Mouse (Mus musculus): Measurements from ENCODE around the gene Xpo4. TPM values are rescaled to one million over a fixed set of nuclear protein-coding genes. Genes with fewer than 3 reads are reported as not detected.

Xpo4 gene
- 36.7 and 42.1 TPM in 2 replicates for polyA plus RNA-seq (2014; fragmentation: Nextera tagmentation; extraction: Ambion mirVana)

- peak within 1 kb of the TSS; percentile 88 for H3K4me3 ChIP-seq (ENCODE audit: low read depth, low read length)
- H3K27ac ChIP-seq (replicated peaks; ENCODE audit: low read depth, low read length), result peak within 1 kb of the TSS; percentile 93
- peak within 1 kb of the TSS; percentile 94 for H3K9ac ChIP-seq (ENCODE audit: low read length)
- under 1% methylated on average over 68 of the region's 80 CpGs for WGBS
- no peaks in the 10 kb centered on the region for H3K9me3 ChIP-seq (ENCODE audit: control insufficient read depth, low read length)
- peak within 1 kb of the TSS; percentile 77 for H3K4me2 ChIP-seq (ENCODE audit: low read depth, severe bottlenecking)
- peak; percentile 83 for ATAC-seq (ENCODE audit: insufficient number of reproducible peaks, low FRiP score, low TSS enrichment, low read depth)
- H3K27me3 ChIP-seq (ENCODE audit: control insufficient read depth, insufficient read depth, low read length), result no peaks in the 10 kb centered on the region
- no peaks in the 10 kb centered on the region for H3K36me3 ChIP-seq (ENCODE audit: control insufficient read depth, insufficient read depth, low read length)
- peak; percentile 86 for DNase-seq (ENCODE audit: low spot score)
- H3K4me1 ChIP-seq (ENCODE audit: control insufficient read depth, insufficient read depth, low read length), result peaks cover 8% of the 10 kb centered on the region; the same call in 1 of the 2 replicates
These were observed at the start of gene Xpo4 for GRCm38 (mm10) chr14:57664822-57665627. TSS of gene Xpo4 (minus strand) at chr14:57665430.

- no peak for ATAC-seq (ENCODE audit: insufficient number of reproducible peaks, low FRiP score, low TSS enrichment, low read depth)
- 0 out of 2 replicates have a peak, but pooled peaks cover 3% of the 10 kb centered on the region for H3K4me1 ChIP-seq (ENCODE audit: control insufficient read depth, insufficient read depth, low read length)
- no peak overlapping the region for H3K27ac ChIP-seq (replicated peaks; ENCODE audit: low read depth, low read length)
- no peak overlapping the region for H3K4me2 ChIP-seq (ENCODE audit: low read depth, severe bottlenecking)
- no peak for DNase-seq (ENCODE audit: low spot score)
- H3K9ac ChIP-seq (ENCODE audit: low read length), result no peak overlapping the region
- H3K4me3 ChIP-seq (ENCODE audit: low read depth, low read length), result no peak overlapping the region
- H3K9me3 ChIP-seq (ENCODE audit: control insufficient read depth, low read length), result no peaks in the 10 kb centered on the region
- no peaks in the 10 kb centered on the region for H3K36me3 ChIP-seq (ENCODE audit: control insufficient read depth, insufficient read depth, low read length)
- WGBS, result 86% methylated on average over 1 of the region's 1 CpGs
- H3K27me3 ChIP-seq (ENCODE audit: control insufficient read depth, insufficient read depth, low read length), result no peaks in the 10 kb centered on the region
These were observed 47.7 kb upstream of the Xpo4 start for GRCm38 (mm10) chr14:57712884-57713283.

- H3K9me3 ChIP-seq (ENCODE audit: control insufficient read depth, low read length), result no peaks in the 10 kb centered on the region
- no peaks in the 10 kb centered on the region for H3K36me3 ChIP-seq (ENCODE audit: control insufficient read depth, insufficient read depth, low read length)
- 88% methylated on average over 6 of the region's 6 CpGs for WGBS
- H3K27ac ChIP-seq (replicated peaks; ENCODE audit: low read depth, low read length), result no peak overlapping the region
- DNase-seq (ENCODE audit: low spot score), result no peak
- no peak overlapping the region for H3K9ac ChIP-seq (ENCODE audit: low read length)
- H3K27me3 ChIP-seq (ENCODE audit: control insufficient read depth, insufficient read depth, low read length), result no peaks in the 10 kb centered on the region
- no peak overlapping the region for H3K4me3 ChIP-seq (ENCODE audit: low read depth, low read length)
- no peak for ATAC-seq (ENCODE audit: insufficient number of reproducible peaks, low FRiP score, low TSS enrichment, low read depth)
- no peaks in the 10 kb centered on the region for H3K4me1 ChIP-seq (ENCODE audit: control insufficient read depth, insufficient read depth, low read length)
- H3K4me2 ChIP-seq (ENCODE audit: low read depth, severe bottlenecking), result no peak overlapping the region
These were observed 45.8 kb upstream of the Xpo4 start for GRCm38 (mm10) chr14:57711059-57711458.

- Histone ChIP-seq H3K4me3 (ENCODE audit: low read depth, low read length) (no peak overlapping the region), H3K36me3 (ENCODE audit: control insufficient read depth, insufficient read depth, low read length) (no peaks in the 10 kb centered on the region; the same call in 1 of the 2 replicates), H3K4me2 (ENCODE audit: low read depth, severe bottlenecking) (no peak overlapping the region), H3K9ac (ENCODE audit: low read length) (no peak overlapping the region), H3K4me1 (ENCODE audit: control insufficient read depth, insufficient read depth, low read length) (no peaks in the 10 kb centered on the region), H3K27ac (replicated peaks; ENCODE audit: low read depth, low read length) (no peak overlapping the region), H3K9me3 (ENCODE audit: control insufficient read depth, low read length) (no peaks in the 10 kb centered on the region), H3K27me3 (ENCODE audit: control insufficient read depth, insufficient read depth, low read length) (no peaks in the 10 kb centered on the region)
- 81% methylated on average over 10 of the region's 10 CpGs for WGBS
- no peak for DNase-seq (ENCODE audit: low spot score)
- no peak for ATAC-seq (ENCODE audit: insufficient number of reproducible peaks, low FRiP score, low TSS enrichment, low read depth)
These were observed 43.9 kb upstream of the Xpo4 start for GRCm38 (mm10) chr14:57709171-57709570.

GRCm38 (mm10) chr14:57708580-57708979, 43.4 kb upstream of the Xpo4 start:
- H3K9me3 ChIP-seq (ENCODE audit: control insufficient read depth, low read length), result no peaks in the 10 kb centered on the region
- no peak overlapping the region for H3K4me3 ChIP-seq (ENCODE audit: low read depth, low read length)
- DNase-seq (ENCODE audit: low spot score) (no peak), ATAC-seq (ENCODE audit: insufficient number of reproducible peaks, low FRiP score, low TSS enrichment, low read depth) (no peak)
- H3K36me3 ChIP-seq (ENCODE audit: control insufficient read depth, insufficient read depth, low read length), result no peaks in the 10 kb centered on the region; the same call in 1 of the 2 replicates
- no peak overlapping the region for H3K4me2 ChIP-seq (ENCODE audit: low read depth, severe bottlenecking)
- no peak overlapping the region for H3K27ac ChIP-seq (replicated peaks; ENCODE audit: low read depth, low read length)
- H3K4me1 ChIP-seq (ENCODE audit: control insufficient read depth, insufficient read depth, low read length), result no peaks in the 10 kb centered on the region
- no peak overlapping the region for H3K9ac ChIP-seq (ENCODE audit: low read length)
- no peaks in the 10 kb centered on the region for H3K27me3 ChIP-seq (ENCODE audit: control insufficient read depth, insufficient read depth, low read length)
- WGBS, result 92% methylated on average over 7 of the region's 7 CpGs

- Histone ChIP-seq H3K9ac (ENCODE audit: low read length) (no peak overlapping the region), H3K4me3 (ENCODE audit: low read depth, low read length) (no peak overlapping the region), H3K4me2 (ENCODE audit: low read depth, severe bottlenecking) (no peak overlapping the region), H3K27me3 (ENCODE audit: control insufficient read depth, insufficient read depth, low read length) (no peaks in the 10 kb centered on the region), H3K27ac (replicated peaks; ENCODE audit: low read depth, low read length) (no peak overlapping the region), H3K4me1 (ENCODE audit: control insufficient read depth, insufficient read depth, low read length) (no peaks in the 10 kb centered on the region), H3K36me3 (ENCODE audit: control insufficient read depth, insufficient read depth, low read length) (no peaks in the 10 kb centered on the region; the same call in 1 of the 2 replicates), H3K9me3 (ENCODE audit: control insufficient read depth, low read length) (no peaks in the 10 kb centered on the region)
- DNase-seq (ENCODE audit: low spot score) (no peak), ATAC-seq (ENCODE audit: insufficient number of reproducible peaks, low FRiP score, low TSS enrichment, low read depth) (no peak)
- WGBS, result 77% methylated on average over 18 of the region's 18 CpGs
These were observed 42.1 kb upstream of the Xpo4 start for GRCm38 (mm10) chr14:57707100-57707893.

- Histone ChIP-seq H3K27ac (replicated peaks; ENCODE audit: low read depth, low read length) (no peak overlapping the region), H3K36me3 (ENCODE audit: control insufficient read depth, insufficient read depth, low read length) (no peaks in the 10 kb centered on the region; the same call in 1 of the 2 replicates), H3K27me3 (ENCODE audit: control insufficient read depth, insufficient read depth, low read length) (no peaks in the 10 kb centered on the region), H3K4me2 (ENCODE audit: low read depth, severe bottlenecking) (no peak overlapping the region), H3K9ac (ENCODE audit: low read length) (no peak overlapping the region), H3K4me3 (ENCODE audit: low read depth, low read length) (no peak overlapping the region), H3K4me1 (ENCODE audit: control insufficient read depth, insufficient read depth, low read length) (no peaks in the 10 kb centered on the region), H3K9me3 (ENCODE audit: control insufficient read depth, low read length) (no peaks in the 10 kb centered on the region)
- 91% methylated on average over 4 of the region's 4 CpGs for WGBS
- no peak for DNase-seq (ENCODE audit: low spot score)
- ATAC-seq (ENCODE audit: insufficient number of reproducible peaks, low FRiP score, low TSS enrichment, low read depth), result no peak
These were observed 41.5 kb upstream of the Xpo4 start for GRCm38 (mm10) chr14:57706760-57707099.

- 94% methylated on average over 4 of the region's 4 CpGs for WGBS
- ATAC-seq (ENCODE audit: insufficient number of reproducible peaks, low FRiP score, low TSS enrichment, low read depth) (no peak), DNase-seq (ENCODE audit: low spot score) (no peak)
- Histone ChIP-seq H3K9ac (ENCODE audit: low read length) (no peak overlapping the region), H3K4me3 (ENCODE audit: low read depth, low read length) (no peak overlapping the region), H3K27me3 (ENCODE audit: control insufficient read depth, insufficient read depth, low read length) (no peaks in the 10 kb centered on the region), H3K9me3 (ENCODE audit: control insufficient read depth, low read length) (no peaks in the 10 kb centered on the region), H3K4me1 (ENCODE audit: control insufficient read depth, insufficient read depth, low read length) (no peaks in the 10 kb centered on the region), H3K27ac (replicated peaks; ENCODE audit: low read depth, low read length) (no peak overlapping the region), H3K4me2 (ENCODE audit: low read depth, severe bottlenecking) (no peak overlapping the region), H3K36me3 (ENCODE audit: control insufficient read depth, insufficient read depth, low read length) (no peaks in the 10 kb centered on the region; the same call in 1 of the 2 replicates)
These were observed 40.5 kb upstream of the Xpo4 start for GRCm38 (mm10) chr14:57705759-57706158.

Data from limb, embryonic 11.5 days (tissue).